Mouse (Mus musculus) Patski (cell line): Measurements from ENCODE around the gene Gli3. TPM values are rescaled to one million over a fixed set of nuclear protein-coding genes. Genes with fewer than 3 reads are reported as not detected.

Source experiments
- ATAC-seq: fragments of 100-300 bp; one replicate; pipeline ENCODE4 v1.8.0; 2021
- CTCF ChIA-PET: fragments of 350-600 bp; sonication (Branson Sonifier 250); formaldehyde crosslinking; loops from one replicate; lab custom pipeline; 2022; ENCODE audit warnings: inconsistent platforms; lab: Charles Lee
- POLR2A ChIA-PET: fragments of 350-600 bp; sonication (Branson Sonifier 250); formaldehyde crosslinking; loops from one replicate; lab custom pipeline; 2022; ENCODE audit warnings: antibody characterized with exemption, inconsistent platforms; lab: Charles Lee
- DNase-seq: peaks from one replicate; pipeline ENCODE4 v3.0.0-alpha.2; 2011; ENCODE audit warnings: low read depth, low spot score
- H3K27me3 ChIP-seq: fragments of 371-371 bp; one replicate; pipeline ENCODE4 v1.5.1; 2021
- CTCF ChIP-seq: fragments of 100-300 bp; IDR thresholded peaks from one replicate; pipeline ENCODE4 v1.5.1; 2021
- in situ Hi-C: fragments of 300-500 bp; cut with MboI; formaldehyde crosslinking; loops from 3 replicates; pipeline ENCODE4 v1.11.1; 2018; ENCODE audit warnings: low pct_unique_long_range_greater_than_20kb, mixed read lengths
- polyA plus RNA-seq: library from polyadenylated mRNA; unstranded; gene quantifications from one replicate; pipeline ENCODE4 v1.2.3, GENCODE M21; 2021

Gli3 gene
- polyA plus RNA-seq, 1 experiment from 2014 or later, result 14.7 TPM

- in situ Hi-C loops, result no loop called here
Observed at GRCm38 (mm10) chr13:15545346-15545896, 82.4 kb downstream of the Gli3 start.

GRCm38 (mm10) chr13:15546258-15546657 lies 83.2 kb downstream of the Gli3 start:
- no peak for TF ChIP-seq CTCF
- ChIA-PET POLR2A (no interaction called here), CTCF (no interaction called here)
- no peaks in the 10 kb centered on the region for H3K27me3 ChIP-seq
- DNase-seq (no peak), ATAC-seq (no peak)
- in situ Hi-C loops, result no loop called here

More at GRCm38 (mm10) chr13:15545346-15545896, 82.4 kb downstream of the Gli3 start:
- ChIA-PET POLR2A (interaction anchor here (1.1 kb wide), 1 partner anchor 60 kb away, joined by 3 read pairs; no protein-coding TSS in a partner anchor), CTCF (interaction anchor here (1.1 to 1.6 kb wide), 2 partner anchors 8 to 10 kb away, joined by 4 to 6 read pairs; no protein-coding TSS in a partner anchor)
- H3K27me3 ChIP-seq, result no peaks in the 10 kb centered on the region
- no peak for TF ChIP-seq CTCF
- DNase-seq (no peak), ATAC-seq (no peak)

- ATAC-seq (no peak), DNase-seq (no peak)
- H3K27me3 ChIP-seq, result no peaks in the 10 kb centered on the region
- TF ChIP-seq CTCF, result no peak
- ChIA-PET CTCF (interaction anchor here (1.1 kb wide), 1 partner anchor 8 kb away, joined by 4 read pairs; no protein-coding TSS in a partner anchor), POLR2A (interaction anchor here (0.6 kb wide), 1 partner anchor 128 kb away, joined by 4 read pairs; no protein-coding TSS in a partner anchor)
- in situ Hi-C loops, result no loop called here
Observed at GRCm38 (mm10) chr13:15549466-15549865, 86.4 kb downstream of the Gli3 start.

- in situ Hi-C loops, result no loop called here
Observed at GRCm38 (mm10) chr13:15550027-15550602, 87.1 kb downstream of the Gli3 start.

DNA sequence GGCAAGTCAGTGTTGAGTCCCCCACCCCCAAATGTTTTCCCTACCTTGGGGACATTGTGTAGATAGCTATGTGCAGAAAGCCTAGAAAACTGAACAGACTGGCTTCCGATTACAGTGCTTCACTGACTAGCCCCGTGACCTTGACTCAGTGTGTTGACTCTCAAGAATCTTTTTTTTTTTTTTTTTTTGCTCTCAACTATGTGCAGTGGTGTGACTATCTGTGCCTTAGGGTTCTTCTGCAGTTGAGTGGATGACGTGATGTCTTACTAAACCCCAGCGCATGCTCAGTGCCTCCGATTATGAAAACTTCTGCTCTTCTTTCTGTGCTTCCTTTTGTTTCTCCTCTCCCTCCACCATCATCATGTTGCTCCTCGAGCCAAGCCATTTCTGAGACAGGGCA lies 87.7 kb downstream of the Gli3 start:
- ChIA-PET CTCF (interaction anchor here (1.1 to 1.6 kb wide), 3 partner anchors 9 to 16 kb away, joined by 3 to 4 read pairs (median 4); no protein-coding TSS in a partner anchor), POLR2A (no interaction called here)
- no peaks in the 10 kb centered on the region for H3K27me3 ChIP-seq
- no peak for DNase-seq
- peak; percentile 71 for ATAC-seq
- TF ChIP-seq CTCF, result no peak
- in situ Hi-C loops, result no loop called here

More at GRCm38 (mm10) chr13:15550027-15550602, 87.1 kb downstream of the Gli3 start:
- ChIA-PET POLR2A (no interaction called here), CTCF (interaction anchor here (1.1 to 1.6 kb wide), 3 partner anchors 9 to 15 kb away, joined by 3 to 4 read pairs (median 4); no protein-coding TSS in a partner anchor)
- DNase-seq (no peak), ATAC-seq (no peak)
- no peak for TF ChIP-seq CTCF
- no peaks in the 10 kb centered on the region for H3K27me3 ChIP-seq

DNA sequence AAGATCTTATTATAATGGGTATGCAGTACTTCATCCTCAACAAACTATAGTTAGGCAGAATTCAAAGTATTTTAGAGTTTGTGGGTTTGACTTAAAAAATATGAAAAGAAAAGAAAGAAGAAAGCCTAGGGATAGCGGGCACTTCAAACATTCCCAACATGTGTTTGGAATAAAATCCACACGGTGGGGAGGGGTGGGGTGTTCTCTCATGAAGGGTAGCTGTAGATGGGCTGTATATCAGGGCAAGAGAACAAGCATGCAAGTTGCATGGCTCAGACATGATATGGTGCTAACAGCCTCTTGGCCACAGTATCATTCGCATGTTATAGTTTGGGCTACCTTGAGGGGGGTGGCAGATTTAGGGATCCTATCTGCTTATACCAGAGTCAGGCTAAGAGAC lies 89.0 kb downstream of the Gli3 start:
- POLR2A ChIA-PET, result no interaction called here
- CTCF ChIA-PET, result interaction anchor here (0.8 to 2.1 kb wide), 3 partner anchors 14 to 1468 kb away, joined by 3 to 6 read pairs (median 6); no protein-coding TSS in a partner anchor
- no peaks in the 10 kb centered on the region for H3K27me3 ChIP-seq
- DNase-seq (no peak), ATAC-seq (no peak)
- in situ Hi-C loops, result no loop called here
- TF ChIP-seq CTCF, result no peak

GRCm38 (mm10) chr13:15556646-15557098 lies 93.6 kb downstream of the Gli3 start:
- ATAC-seq (no peak), DNase-seq (no peak)
- H3K27me3 ChIP-seq, result no peaks in the 10 kb centered on the region
- in situ Hi-C loops, result no loop called here
- ChIA-PET POLR2A (no interaction called here), CTCF (no interaction called here)
- peak; percentile 45 for TF ChIP-seq CTCF

GRCm38 (mm10) chr13:15561441-15561840 lies 98.4 kb downstream of the Gli3 start:
- ChIA-PET POLR2A (no interaction called here), CTCF (interaction anchor here (1.0 kb wide), 1 partner anchor 10 kb away, joined by 5 read pairs; no protein-coding TSS in a partner anchor)
- H3K27me3 ChIP-seq, result no peaks in the 10 kb centered on the region
- TF ChIP-seq CTCF, result no peak
- DNase-seq (no peak), ATAC-seq (peak; percentile 97)
- in situ Hi-C loops, result no loop called here

GRCm38 (mm10) chr13:15570908-15571568 lies 108.0 kb downstream of the Gli3 start:
- no peak for ATAC-seq
- no peaks in the 10 kb centered on the region for H3K27me3 ChIP-seq
- no peak for DNase-seq
- ChIA-PET POLR2A (no interaction called here), CTCF (interaction anchor here (0.7 to 2.1 kb wide), 2 partner anchors 9 to 19 kb away, joined by 5 to 6 read pairs; no protein-coding TSS in a partner anchor)
- TF ChIP-seq CTCF, result no peak
- in situ Hi-C loops, result no loop called here

DNA sequence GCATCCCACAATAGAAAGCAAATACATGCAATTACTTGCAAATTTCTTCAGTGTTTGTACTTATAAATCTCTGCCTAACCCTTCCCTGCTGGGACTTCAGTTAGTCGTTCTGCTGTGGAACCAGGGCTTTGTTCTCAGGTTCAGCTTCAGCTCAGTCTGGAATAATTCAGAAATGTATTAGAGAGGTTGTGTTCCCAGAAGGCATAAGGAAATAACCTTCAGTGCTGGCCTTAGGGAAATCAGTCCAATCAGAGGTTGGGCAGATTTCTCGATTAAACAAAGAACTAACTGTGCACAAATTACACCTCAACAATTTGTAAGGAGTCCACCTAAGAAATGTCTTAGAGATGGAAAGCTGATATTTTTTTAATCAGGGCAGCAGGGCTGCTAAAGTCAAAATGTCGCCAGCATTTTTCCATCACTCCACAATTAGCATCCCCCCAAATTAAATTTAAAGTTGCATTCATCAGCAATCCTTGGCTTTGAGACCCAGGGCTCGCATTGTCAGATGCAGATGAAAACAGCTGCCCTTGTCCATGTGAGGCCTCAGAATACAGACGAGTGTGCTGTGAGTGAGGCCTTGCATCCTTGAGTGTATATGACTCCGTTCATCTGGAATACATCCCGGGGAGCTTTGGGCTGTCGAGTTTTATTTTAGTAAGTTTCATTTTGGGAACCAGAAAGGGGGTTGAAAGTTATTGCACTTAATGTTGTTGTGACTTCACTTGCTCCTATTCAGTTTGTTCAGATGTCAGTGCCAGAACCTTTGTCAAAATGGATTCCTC lies 114.3 kb downstream of the Gli3 start:
- in situ Hi-C loops, result no loop called here
- CTCF ChIA-PET, result interaction anchor here (1.2 kb wide), 1 partner anchor 8 kb away, joined by 3 read pairs; no protein-coding TSS in a partner anchor

More for the DNA sequence above, 114.3 kb downstream of the Gli3 start:
- ATAC-seq, result no peak
- DNase-seq, result no peak
- TF ChIP-seq CTCF, result no peak
- no peaks in the 10 kb centered on the region for H3K27me3 ChIP-seq
- POLR2A ChIA-PET, result no interaction called here
